Mouse (Mus musculus) megakaryocyte, embryonic 14.5 days (primary cell): Measurements from ENCODE around the gene Mrc2.

Experiments used
- FLI1 ChIP-seq: IDR thresholded peaks from 2 replicates; pipeline ENCODE4 v1.6.1; 2012; ENCODE audit warnings: low read length, inconsistent platforms, mixed read lengths
- GATA1 ChIP-seq: IDR thresholded peaks from 3 replicates; pipeline ENCODE4 v1.6.1; 2012; ENCODE audit warnings: mixed read lengths, low read length, inconsistent platforms, borderline replicate concordance

- TF ChIP-seq GATA1 = no peak
- TF ChIP-seq FLI1 = no peak
These were observed 31.3 kb upstream of the Mrc2 start for GRCm38 (mm10) chr11:105261116-105261515.
